Comparison of ENCODE assay signal across 24 mouse cellular contexts in the genomic region with DNA sequence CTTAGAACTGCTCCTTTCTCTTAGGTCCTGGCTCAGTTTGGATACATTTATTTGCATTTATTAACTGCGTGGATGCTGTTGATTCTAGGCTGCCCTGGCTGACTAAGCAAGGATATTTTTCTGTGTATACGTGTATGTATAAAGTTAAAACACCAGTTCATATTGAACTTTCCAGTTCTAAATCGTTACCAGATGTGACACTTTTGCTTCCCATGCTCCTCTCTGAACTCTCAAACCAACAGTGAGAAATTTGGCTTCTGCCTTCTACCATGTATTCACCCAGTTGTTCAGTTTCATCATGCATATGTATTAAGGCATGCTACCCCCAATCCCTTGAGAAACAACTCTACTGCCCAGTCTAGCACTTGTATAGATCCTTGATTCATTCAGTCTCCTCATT. TPM values are rescaled to one million over a fixed set of nuclear protein-coding genes. Genes with fewer than 3 reads are reported as not detected.
DNase-seq lines count a peak whose midpoint lies in the region; ATAC-seq lines count a peak whose summit lies in the region.
"Had no signal": no experiment of that assay in that cellular context is flagged by ENCODE, and none has a peak within 500 bp of the region (broad histone marks: within the 10 kb centered on the region; RNA-seq: fewer than 3 reads in every experiment).

No protein-coding gene starts in this region.

- no peak overlapping the region for H3K4me3 ChIP-seq in embryonic facial prominence, embryonic 11.5 days (ENCODE audit: low read depth, low read length)
- H3K4me3 ChIP-seq in embryonic facial prominence, embryonic 10.5 days: no peak overlapping the region
- no peak overlapping the region for H3K4me3 ChIP-seq in limb, embryonic 15.5 days
- H3K4me3 ChIP-seq: embryonic facial prominence, embryonic 12.5 days; embryonic facial prominence, embryonic 15.5 days; erythroblast, embryonic 14.5 days; forebrain, embryonic 10.5 days; forebrain, embryonic 12.5 days had no signal

- H3K4me2 ChIP-seq in embryonic facial prominence, embryonic 11.5 days (ENCODE audit: low read depth, low read length): no peak overlapping the region
- no peak overlapping the region for H3K4me2 ChIP-seq in limb, embryonic 15.5 days
- H3K4me2 ChIP-seq: embryonic facial prominence, embryonic 12.5 days; embryonic facial prominence, embryonic 15.5 days; forebrain, embryonic 12.5 days had no signal

- ATAC-seq in embryonic facial prominence, embryonic 11.5 days (replicated peaks; ENCODE audit: insufficient number of reproducible peaks, low FRiP score, low TSS enrichment, low read depth): no peak
- ATAC-seq in limb, embryonic 15.5 days (ENCODE audit: insufficient number of reproducible peaks, low FRiP score, low TSS enrichment, low read depth): no peak
- ATAC-seq: CD4-positive, CD25-positive, alpha-beta regulatory T cell, adult 4 months; forebrain, embryonic 14.5 days; forebrain, embryonic 16.5 days had no signal

- 55% methylated on average over 3 of the region's 3 CpGs for WGBS in embryonic facial prominence, embryonic 11.5 days
- WGBS in embryonic facial prominence, embryonic 10.5 days: 64% methylated on average over 3 of the region's 3 CpGs
- 51% methylated on average over 3 of the region's 3 CpGs for WGBS in limb, embryonic 15.5 days

- no peaks in the 10 kb centered on the region for H3K4me1 ChIP-seq in embryonic facial prominence, embryonic 11.5 days (ENCODE audit: control insufficient read depth, insufficient read depth, low read length)
- peaks cover 12% of the 10 kb centered on the region for H3K4me1 ChIP-seq in embryonic facial prominence, embryonic 10.5 days
- H3K4me1 ChIP-seq in limb, embryonic 15.5 days: no peaks in the 10 kb centered on the region
- H3K4me1 ChIP-seq: embryonic facial prominence, embryonic 15.5 days; forebrain, embryonic 12.5 days had no signal

- DNase-seq in embryonic facial prominence, embryonic 11.5 days (ENCODE audit: low spot score): peak; percentile 64
- no peak for DNase-seq in embryonic facial prominence, embryonic 10.5 days (ENCODE audit: low spot score)
- DNase-seq in NIH3T3 (ENCODE audit: low read depth): peak; percentile 69
- no peak for DNase-seq in adrenal gland, adult 18-20 months (ENCODE audit: low spot score in 2 of 2)
- DNase-seq: adrenal gland, adult 8-10 months; adrenal gland, postnatal 14 days; adrenal gland, postnatal 36 days; B cell, adult 2 months; cerebellum, adult 11-12 months; cerebellum, adult 2 months; cerebellum, adult 9-10 months; cerebellum, postnatal 10 days; cerebellum, postnatal 25 days had no signal

- no peaks in the 10 kb centered on the region for H3K9me3 ChIP-seq in embryonic facial prominence, embryonic 11.5 days (replicated peaks; ENCODE audit: control insufficient read depth, low read length)
- H3K9me3 ChIP-seq in embryonic facial prominence, embryonic 10.5 days: no peaks in the 10 kb centered on the region
- no peaks in the 10 kb centered on the region for H3K9me3 ChIP-seq in limb, embryonic 15.5 days
- H3K9me3 ChIP-seq: embryonic facial prominence, embryonic 12.5 days; embryonic facial prominence, embryonic 15.5 days; forebrain, embryonic 10.5 days; forebrain, embryonic 12.5 days had no signal

- H3K9ac ChIP-seq in embryonic facial prominence, embryonic 11.5 days (replicated peaks; ENCODE audit: low read length): no peak overlapping the region
- H3K9ac ChIP-seq in limb, embryonic 15.5 days: no peak overlapping the region
- H3K9ac ChIP-seq: embryonic facial prominence, embryonic 12.5 days; embryonic facial prominence, embryonic 15.5 days; forebrain, embryonic 12.5 days had no signal

- no peaks in the 10 kb centered on the region for H3K27me3 ChIP-seq in embryonic facial prominence, embryonic 11.5 days (ENCODE audit: control insufficient read depth, insufficient read depth, low read length)
- H3K27me3 ChIP-seq in embryonic facial prominence, embryonic 10.5 days (replicated peaks; ENCODE audit: low read depth, poor library complexity, severe bottlenecking): no peaks in the 10 kb centered on the region
- no peaks in the 10 kb centered on the region for H3K27me3 ChIP-seq in limb, embryonic 15.5 days
- H3K27me3 ChIP-seq: CH12.LX; embryonic facial prominence, embryonic 12.5 days; embryonic facial prominence, embryonic 15.5 days; forebrain, embryonic 12.5 days had no signal

- no peaks in the 10 kb centered on the region for H3K36me3 ChIP-seq in embryonic facial prominence, embryonic 11.5 days (replicated peaks; ENCODE audit: control insufficient read depth, insufficient read depth, low read depth, low read length)
- no peaks in the 10 kb centered on the region for H3K36me3 ChIP-seq in embryonic facial prominence, embryonic 10.5 days (replicated peaks)
- no peaks in the 10 kb centered on the region for H3K36me3 ChIP-seq in limb, embryonic 15.5 days
- H3K36me3 ChIP-seq: embryonic facial prominence, embryonic 12.5 days; embryonic facial prominence, embryonic 15.5 days; forebrain, embryonic 10.5 days; forebrain, embryonic 12.5 days; G1E had no signal

- no peak overlapping the region for H3K27ac ChIP-seq in embryonic facial prominence, embryonic 11.5 days (replicated peaks; ENCODE audit: low read depth, low read length)
- H3K27ac ChIP-seq in embryonic facial prominence, embryonic 10.5 days (replicated peaks): no peak overlapping the region
- 0 out of 2 replicates have a peak overlapping the region, but pooled peaks have one; percentile 2 for H3K27ac ChIP-seq in limb, embryonic 15.5 days
- H3K27ac ChIP-seq: embryonic facial prominence, embryonic 12.5 days; embryonic facial prominence, embryonic 15.5 days; forebrain, embryonic 10.5 days; forebrain, embryonic 12.5 days had no signal

RNA-seq across cellular contexts. Expression of gene Dkk2, which starts 45.0 kb away (rescaled TPM):
- polyA plus RNA-seq in embryonic facial prominence, embryonic 11.5 days (2014; fragmentation: Nextera tagmentation; extraction: Ambion mirVana): 20.0 and 22.7 TPM in 2 replicates
- 5.7 and 12.1 TPM in 2 replicates for polyA plus RNA-seq in embryonic facial prominence, embryonic 10.5 days (2016; fragmentation: Nextera tagmentation; extraction: Ambion mirVana)
- 68.7 and 88.5 TPM in 2 replicates for polyA plus RNA-seq in limb, embryonic 15.5 days (2015; fragmentation: Nextera tagmentation; extraction: Ambion mirVana)
- 1 to 10 TPM; 3.6 to 3.9 TPM for total RNA-seq in adrenal gland, adult 18-20 months (2021)
- total RNA-seq: CH12.LX had no signal
- polyA plus RNA-seq: erythroblast, embryonic 14.5 days; G1E had no signal

Comparison
In these comparisons a context has a peak if more than half of its experiments do, and no peak if none do; other contexts are left out.
1. DNase-seq: peak in embryonic facial prominence, embryonic 11.5 days (single experiment) and NIH3T3 (single experiment); none in embryonic facial prominence, embryonic 10.5 days (single experiment) and adrenal gland, adult 18-20 months (0 of 2).